Mouse (Mus musculus) C2C12 (cell line): ENCODE measurements around the gene Tiam1.

ENCODE experiments used
- CEBPB ChIP-seq: IDR thresholded peaks from one replicate; pipeline ENCODE4 v1.6.1; 2011; ENCODE audit warnings: low read depth, mild to moderate bottlenecking, control low read depth, moderate library complexity
- CTCF ChIP-seq: IDR thresholded peaks from one replicate; pipeline ENCODE4 v1.5.1; 2011; ENCODE audit not compliant: control insufficient read depth, insufficient read depth, insufficient read length
- MAX ChIP-seq: IDR thresholded peaks from one replicate; pipeline ENCODE4 v1.6.1; 2011; ENCODE audit warnings: mild to moderate bottlenecking, control low read depth
- MYOG ChIP-seq: IDR thresholded peaks from one replicate; pipeline ENCODE4 v1.6.1; 2011; ENCODE audit not compliant: control insufficient read depth, insufficient read length; ENCODE audit errors: extremely low read depth
- USF1 ChIP-seq: IDR thresholded peaks from one replicate; pipeline ENCODE4 v1.6.1; 2011; ENCODE audit warnings: low read depth, mild to moderate bottlenecking, control low read depth, moderate library complexity

DNA sequence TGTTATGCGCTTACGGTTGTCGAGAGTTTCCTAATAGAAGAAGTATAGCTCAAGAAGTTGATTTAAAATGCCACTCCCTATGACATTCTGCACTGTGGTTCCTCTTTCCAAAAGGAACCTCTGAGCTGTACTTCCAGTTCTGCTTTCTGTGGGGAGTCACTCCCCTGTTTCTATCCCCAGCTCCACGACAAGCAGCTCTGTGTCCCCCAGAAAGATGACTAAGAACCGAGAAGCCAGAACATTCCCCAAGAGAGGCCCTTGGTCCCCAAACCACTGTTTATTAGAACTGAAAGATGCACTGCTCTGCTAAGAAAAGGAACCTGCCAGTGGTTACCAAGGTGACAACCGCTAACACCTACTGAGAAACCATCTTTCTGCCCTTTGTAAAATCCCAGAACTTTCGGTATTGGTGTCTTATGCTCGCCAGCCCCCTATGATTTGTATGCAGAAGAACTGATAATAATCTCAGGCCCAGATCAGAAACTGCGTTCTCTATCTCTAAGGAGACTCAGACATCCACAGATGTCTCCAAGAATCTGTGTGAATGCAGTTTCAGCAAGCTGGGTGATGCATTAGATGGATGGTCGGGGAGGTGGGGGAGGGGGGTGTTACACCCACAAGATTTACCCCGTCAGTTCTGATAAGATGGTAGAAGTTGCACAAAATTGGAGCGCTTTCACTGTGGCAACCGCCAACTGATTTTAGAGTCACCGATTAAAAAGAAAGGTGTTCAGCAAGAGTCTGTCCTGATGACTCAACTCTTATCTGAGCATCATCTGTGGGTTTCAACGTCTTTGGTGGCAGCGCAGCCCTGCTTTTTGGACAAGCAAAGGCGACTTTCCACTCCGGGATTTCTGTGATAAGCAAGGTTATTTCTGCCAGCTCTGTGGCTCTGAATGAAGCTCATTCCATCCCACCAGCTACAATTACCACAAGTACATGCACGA lies 294.6 kb downstream of the Tiam1 start:
- TF ChIP-seq CTCF (no peak), USF1 (no peak), MYOG (no peak), MAX (no peak), CEBPB (no peak)
